Mouse (Mus musculus) adrenal gland, postnatal 25 days (tissue): ENCODE data around the gene Serpinb1a. TPM values are rescaled to one million over a fixed set of nuclear protein-coding genes. Genes with fewer than 3 reads are reported as not detected.
"Not testable (repeated sequence)": the region's sequence is repeated elsewhere in the genome, so short reads cannot be mapped to it uniquely, and the experiment has no call there.

Source experiments
- DNase-seq: peaks from one replicate; pipeline ENCODE4 v3.0.0; 2021; ENCODE audit warnings: mixed read lengths
- long read RNA-seq: library from polyadenylated mRNA; stranded (forward); transcript quantifications from one replicate; pipeline ENCODE4 v2.0.0, GENCODE M21; 2021
- total RNA-seq: library from RNA; stranded (reverse); gene quantifications from 2 replicates; pipeline ENCODE4 v1.2.3, GENCODE M21; 2021

Serpinb1a gene
- total RNA-seq: 103 and 180 TPM in 2 replicates
- long read RNA-seq, transcript Serpinb1a-201 (7 exons, 1,918 nt): major isoform, 38 of 40 reads
- long read RNA-seq, partial matches to known transcripts: 0 of 40 reads
- long read RNA-seq, other reads (novel, unspliced or antisense): 2 of 40 reads

- DNase-seq: peak; percentile 69
These were observed at the start of gene Serpinb1a for GRCm38 (mm10) chr13:32850668-32851404. Gene Serpinb1a (minus strand): TSS chr13:32851185.

GRCm38 (mm10) chr13:32900639-32901038, 49.7 kb upstream of the Serpinb1a start:
- peak; percentile 52 for DNase-seq

- not testable (repeated sequence) for DNase-seq
These were observed 48.1 kb upstream of the Serpinb1a start for GRCm38 (mm10) chr13:32899114-32899513.

DNA sequence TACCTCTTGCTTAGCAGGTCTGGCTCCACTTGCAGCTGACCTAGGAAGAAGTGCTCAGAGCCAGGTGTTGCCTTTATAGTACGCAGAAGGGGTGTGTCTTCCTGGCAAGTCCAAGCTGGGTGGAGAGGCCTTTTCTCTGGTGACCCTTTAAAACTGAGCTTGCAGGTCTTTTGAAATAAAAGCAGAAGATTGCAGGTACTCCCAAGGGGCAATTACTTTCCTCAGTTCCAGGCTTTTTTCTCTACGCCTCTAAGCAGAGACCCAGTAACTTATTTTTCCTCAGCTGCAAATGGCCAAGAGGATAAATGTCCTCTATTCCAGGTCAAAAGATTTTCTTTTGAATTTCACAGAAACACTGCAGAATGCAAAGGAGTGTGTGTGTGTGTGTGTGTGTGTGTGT, 47.1 kb upstream of the Serpinb1a start, which contains the start of gene Serpinb1c:
TSS of gene Serpinb1c (minus strand) at position 101 of the 400 bp plus-strand sequence.
- no peak for DNase-seq

DNA sequence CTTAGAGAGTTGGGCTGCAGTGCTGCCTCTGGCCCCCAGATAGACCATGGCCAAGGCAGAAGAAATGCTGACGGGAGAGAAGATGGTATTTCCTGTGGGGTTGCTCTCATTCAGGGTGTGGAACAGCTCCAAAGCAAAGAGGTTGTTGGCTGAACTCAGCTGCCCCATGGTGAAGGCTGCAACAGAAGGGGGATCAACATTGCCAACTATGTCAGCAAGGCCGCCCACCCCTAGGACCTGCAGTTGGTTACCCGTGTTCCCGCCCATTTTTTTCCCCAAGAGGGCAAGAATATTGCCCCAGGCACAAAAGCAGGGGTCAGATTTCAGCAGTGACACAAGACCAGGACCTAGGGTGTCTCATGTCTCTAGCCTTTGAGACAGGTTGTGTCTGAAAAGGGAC, 45.9 kb upstream of the Serpinb1a start:
- DNase-seq: no peak

DNA sequence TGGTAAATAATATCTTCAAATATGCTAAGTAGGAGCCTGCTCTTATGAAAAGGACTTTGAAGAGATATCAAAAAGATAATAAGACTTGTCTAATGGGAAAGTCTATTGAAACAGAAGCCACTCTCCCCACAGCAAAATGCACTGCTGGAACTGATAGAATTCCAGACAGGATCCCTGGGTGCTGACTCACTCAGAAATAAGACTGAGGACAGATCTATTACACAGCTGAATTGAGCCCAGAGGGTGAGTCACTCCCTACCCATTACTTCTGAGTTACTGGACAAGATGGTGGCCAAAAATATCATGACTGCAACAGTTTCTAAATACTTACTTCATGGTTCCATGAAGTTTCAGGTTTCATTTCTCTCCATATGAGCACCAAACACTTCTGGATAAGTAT, 33.8 kb upstream of the Serpinb1a start:
- DNase-seq: peak; percentile 13

DNA sequence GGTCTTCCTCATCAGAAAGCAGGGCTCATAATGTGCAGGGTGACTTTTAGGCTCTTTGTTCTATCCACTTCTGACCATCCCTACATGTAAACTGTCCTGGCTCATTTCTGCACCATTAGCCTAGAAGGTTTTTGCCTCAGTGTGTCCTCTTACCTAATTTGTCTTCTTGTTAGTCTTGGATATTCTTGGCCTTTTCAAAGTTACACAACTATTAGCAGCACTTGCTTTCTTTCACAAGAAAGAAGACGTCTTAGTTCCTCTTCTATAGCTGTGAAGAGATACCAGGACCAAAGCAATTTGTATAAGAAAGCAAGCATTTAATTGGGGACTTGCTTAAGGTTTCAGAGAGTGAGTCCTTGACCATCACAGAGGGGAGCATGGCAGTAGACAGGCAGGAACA, 22.9 kb upstream of the Serpinb1a start:
- DNase-seq: no peak

- no peak for DNase-seq
These were observed 17.9 kb upstream of the Serpinb1a start for GRCm38 (mm10) chr13:32868843-32869242.

DNA sequence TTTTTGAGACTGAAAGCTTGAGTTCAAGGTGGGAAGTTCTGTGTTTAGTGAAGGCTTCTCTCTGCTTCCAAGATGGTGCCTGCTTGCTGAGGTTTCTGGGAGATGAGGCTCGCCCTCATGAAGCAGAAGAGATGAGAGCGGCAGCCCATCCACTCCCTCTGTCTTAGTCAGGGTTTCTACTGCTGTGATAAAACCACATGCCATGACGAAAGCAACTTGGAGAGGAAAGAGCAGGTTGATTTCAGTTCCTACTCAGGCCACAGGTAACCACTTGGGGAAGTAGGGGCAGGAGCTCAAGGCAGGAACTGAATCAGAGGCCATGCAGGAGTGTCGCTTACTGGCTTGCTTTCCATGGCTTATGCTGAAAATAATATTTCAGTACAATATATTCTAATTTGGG, 17.2 kb upstream of the Serpinb1a start:
- DNase-seq: not testable (repeated sequence)

DNA sequence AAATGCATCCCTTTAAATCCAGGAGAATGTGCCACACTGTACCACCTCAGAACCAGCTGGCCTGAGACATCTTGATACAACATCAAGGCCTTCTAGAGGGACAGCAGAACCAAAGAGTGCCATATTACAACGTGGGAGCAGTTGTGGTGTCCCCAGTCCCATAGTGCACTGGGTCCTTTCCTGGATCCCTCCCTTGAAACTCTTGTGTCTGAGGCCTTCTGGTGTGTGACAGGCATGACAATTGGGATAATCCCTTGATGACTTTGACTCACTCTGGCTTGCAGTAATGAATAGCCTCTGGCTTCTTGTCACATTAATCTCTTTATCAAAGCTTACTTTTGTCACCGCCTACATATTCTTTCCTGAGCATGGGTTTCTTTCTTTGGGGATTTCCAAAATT, 16.0 kb upstream of the Serpinb1a start:
- no peak for DNase-seq

DNA sequence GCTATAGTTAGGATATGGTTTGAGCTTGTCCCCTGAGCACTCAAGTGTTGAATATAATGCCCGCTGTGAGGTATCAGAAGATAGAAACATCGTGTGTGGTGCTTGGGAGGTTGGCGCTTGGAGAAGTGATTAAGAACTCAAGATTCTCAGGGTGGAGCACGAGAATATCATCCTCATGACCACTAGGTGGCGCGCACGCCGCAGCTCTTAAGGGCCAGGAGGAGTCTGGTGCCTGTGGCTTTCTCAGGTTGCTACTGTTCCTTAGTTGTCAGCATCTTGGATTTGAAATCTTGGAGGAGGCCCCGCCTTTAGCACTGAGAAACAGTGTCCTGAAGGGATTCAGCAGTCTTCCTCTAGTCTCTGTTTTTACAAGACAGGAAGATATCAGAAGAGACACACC, 15.5 kb upstream of the Serpinb1a start:
- peak; percentile 79 for DNase-seq

GRCm38 (mm10) chr13:32865591-32865990, 14.6 kb upstream of the Serpinb1a start:
- no peak for DNase-seq

DNA sequence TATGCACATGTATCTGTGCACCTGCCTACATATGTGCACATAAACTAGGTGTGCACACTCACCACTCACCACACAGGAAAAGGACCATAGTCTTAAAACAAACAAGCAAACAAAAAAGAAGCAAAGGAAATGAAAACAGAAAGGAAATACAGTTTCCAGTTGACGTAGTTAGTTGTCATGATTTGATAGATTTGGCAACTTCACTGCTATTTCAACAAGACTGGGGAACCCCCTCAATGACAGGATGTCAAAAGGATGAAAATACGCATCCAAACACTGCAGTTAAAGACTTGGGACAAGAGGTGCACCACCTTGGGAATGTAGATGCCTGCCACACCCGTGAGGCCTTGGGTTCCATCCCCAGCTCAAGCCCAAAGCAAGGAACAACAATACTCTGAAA, 13.5 kb upstream of the Serpinb1a start:
- DNase-seq: not testable (repeated sequence)

- DNase-seq: no peak
These were observed 12.5 kb upstream of the Serpinb1a start for GRCm38 (mm10) chr13:32863456-32863855.

- DNase-seq: no peak
These were observed 9.8 kb upstream of the Serpinb1a start for GRCm38 (mm10) chr13:32860821-32861220.

GRCm38 (mm10) chr13:32853073-32853472, 2.1 kb upstream of the Serpinb1a start:
- no peak for DNase-seq

GRCm38 (mm10) chr13:32852539-32852938, 1.6 kb upstream of the Serpinb1a start:
- no peak for DNase-seq

GRCm38 (mm10) chr13:32851967-32852366, 982 bp upstream of the Serpinb1a start:
- peak; percentile 55 for DNase-seq

DNA sequence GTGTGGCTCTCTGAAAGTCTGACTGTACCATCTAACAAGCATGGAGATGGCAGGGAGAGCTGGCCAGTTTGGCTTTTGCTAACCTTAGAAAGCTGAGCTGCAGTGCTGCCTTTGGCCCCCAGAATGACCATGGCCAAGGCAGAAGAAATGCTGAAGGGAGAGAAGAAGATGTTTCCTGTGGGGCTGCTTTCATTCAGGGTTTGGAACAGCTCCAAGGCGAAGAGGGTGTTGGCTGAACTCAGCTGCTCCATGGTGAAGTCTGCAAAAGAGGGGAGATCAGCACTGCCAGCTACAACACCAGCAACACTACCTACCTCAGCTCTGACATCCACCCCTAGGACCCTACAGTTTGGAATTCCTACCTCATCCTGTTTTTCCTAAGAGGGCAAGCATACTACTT, 829 bp downstream of the Serpinb1a start:
- DNase-seq: no peak

- DNase-seq: no peak
These were observed 1.4 kb downstream of the Serpinb1a start for GRCm38 (mm10) chr13:32849531-32850123.

DNA sequence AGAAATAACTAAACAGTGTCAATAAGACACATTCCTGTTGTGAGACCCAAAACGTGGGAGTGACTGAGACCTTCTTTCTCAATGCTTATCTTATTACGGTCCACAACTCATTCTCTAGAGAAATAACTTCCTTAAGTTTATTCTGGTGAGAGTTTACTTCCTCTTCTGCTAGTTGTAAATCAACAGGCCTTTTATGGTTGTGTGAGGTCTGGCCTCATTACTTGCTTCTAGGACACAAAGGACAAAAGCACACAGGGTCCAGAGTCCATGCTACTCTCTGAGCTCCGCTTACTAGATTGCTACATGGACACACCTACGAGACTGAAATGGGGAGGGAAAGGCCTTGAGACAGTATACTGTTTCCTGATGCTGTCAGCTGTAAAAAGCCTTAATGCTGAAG, 1.9 kb downstream of the Serpinb1a start:
- DNase-seq: no peak

DNA sequence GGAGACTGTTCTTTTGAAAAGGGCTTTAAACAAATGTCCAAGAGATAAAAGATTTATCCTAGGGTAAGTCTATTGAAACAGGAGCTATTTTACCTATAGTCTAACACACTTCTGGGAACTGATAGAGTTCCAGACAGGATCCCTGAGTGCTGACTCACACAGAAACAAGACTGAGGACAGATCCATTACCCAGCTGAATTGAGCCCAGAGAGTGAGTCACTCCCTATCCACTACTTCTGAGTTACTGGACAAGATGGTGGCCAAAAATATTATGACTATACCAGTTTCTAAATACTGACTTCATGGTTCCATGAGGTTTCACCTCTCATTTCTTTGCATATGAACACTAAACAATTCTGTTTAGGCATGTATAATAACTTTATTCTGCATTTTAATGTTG, 4.8 kb downstream of the Serpinb1a start:
- DNase-seq: no peak

DNA sequence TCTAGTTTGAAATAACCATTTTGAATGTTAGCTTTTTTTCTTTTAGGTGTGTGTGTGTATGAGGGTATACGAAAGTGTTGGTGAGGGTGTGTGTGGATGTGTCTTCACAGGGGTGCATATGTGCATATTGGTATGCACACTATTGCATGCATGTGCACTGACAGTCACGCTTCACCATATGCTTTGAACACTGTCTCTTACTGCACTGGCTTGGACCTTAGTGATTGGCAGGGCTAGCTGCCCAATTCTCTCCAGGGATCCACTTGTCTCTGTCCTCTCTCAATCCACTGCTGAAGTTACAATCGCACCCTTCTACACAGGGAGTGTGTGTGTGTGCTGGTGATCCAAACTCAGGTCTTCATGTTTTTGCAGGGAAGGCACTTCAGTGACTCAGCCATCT, 9.6 kb downstream of the Serpinb1a start:
- DNase-seq: no peak

GRCm38 (mm10) chr13:32839314-32839713, 11.7 kb downstream of the Serpinb1a start:
- DNase-seq: no peak
